Mouse (Mus musculus) G1E-ER4 (cell line): ENCODE measurements around the gene Wnt5b. TPM values are rescaled to one million over a fixed set of nuclear protein-coding genes. Genes with fewer than 3 reads are reported as not detected.

Source experiments
- GATA1 ChIP-seq: IDR thresholded peaks from one replicate; pipeline ENCODE4 v1.8.0; 2012; ENCODE audit warnings: low read length, inconsistent platforms
- polyA plus RNA-seq: library from polyadenylated mRNA; stranded (reverse); fragments of >175 nt; gene quantifications from 2 replicates; pipeline ENCODE4 v1.2.3, GENCODE M21; 2012

Wnt5b gene
- polyA plus RNA-seq, 1 experiment = not detected

GRCm38 (mm10) chr6:119450965-119451943, 92.9 kb downstream of the Wnt5b start:
- no peak for TF ChIP-seq GATA1

DNA sequence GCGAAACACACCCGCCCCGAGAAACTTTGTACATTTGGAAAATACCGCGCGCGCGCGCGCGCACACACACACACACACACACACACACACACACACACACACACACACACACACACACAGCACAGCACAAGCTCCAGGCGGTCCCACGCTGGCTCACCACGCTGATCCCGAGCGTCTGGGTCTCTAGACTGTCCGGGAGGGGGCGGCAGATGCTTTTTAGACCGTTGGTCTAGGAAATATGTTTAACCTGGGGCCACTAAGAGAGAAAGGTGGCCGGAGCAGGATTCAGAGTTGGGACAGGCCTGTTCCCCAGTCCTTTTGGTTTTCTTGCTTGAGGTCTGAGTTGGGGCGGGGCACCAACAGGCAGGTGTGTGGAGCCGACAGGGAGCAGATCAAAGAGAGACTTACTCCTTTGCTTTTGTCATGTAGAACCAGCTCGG, 95.1 kb downstream of the Wnt5b start:
- no peak for TF ChIP-seq GATA1

DNA sequence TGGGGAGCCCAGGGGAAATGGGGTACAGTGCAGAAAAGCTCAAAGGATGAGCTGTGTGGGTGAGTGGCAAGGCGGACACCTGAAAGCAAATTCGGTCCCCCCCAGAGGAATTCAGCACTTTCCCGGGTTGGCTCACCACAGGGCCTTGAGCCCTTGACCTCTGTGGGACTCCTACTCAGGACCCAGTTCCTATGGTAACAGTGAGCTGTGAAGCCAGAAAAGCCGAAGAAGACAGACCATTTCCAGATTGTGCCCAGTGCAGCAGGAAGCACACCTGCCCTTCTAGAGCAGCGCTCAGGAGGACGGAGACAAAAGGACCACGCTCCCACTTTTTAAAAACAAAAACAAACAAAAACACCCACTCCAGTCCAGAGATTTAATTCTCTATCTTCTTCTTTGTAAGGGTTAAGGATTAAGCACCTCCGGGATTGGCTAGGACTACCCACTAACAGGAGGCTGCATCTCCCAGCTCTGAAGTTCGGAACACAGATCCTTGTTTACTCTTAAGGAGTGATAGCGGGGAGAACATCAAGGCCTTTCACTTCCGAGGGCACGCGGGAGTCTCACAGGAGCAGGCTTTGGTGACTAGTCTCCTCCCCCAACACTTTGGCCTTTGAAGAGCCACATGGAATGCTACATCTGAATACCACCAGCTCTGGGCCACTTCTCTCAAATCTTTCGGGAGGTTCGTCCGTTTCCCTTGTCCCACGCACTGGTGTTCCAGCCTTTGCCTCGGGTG, 95.7 kb downstream of the Wnt5b start:
- TF ChIP-seq GATA1 = no peak

DNA sequence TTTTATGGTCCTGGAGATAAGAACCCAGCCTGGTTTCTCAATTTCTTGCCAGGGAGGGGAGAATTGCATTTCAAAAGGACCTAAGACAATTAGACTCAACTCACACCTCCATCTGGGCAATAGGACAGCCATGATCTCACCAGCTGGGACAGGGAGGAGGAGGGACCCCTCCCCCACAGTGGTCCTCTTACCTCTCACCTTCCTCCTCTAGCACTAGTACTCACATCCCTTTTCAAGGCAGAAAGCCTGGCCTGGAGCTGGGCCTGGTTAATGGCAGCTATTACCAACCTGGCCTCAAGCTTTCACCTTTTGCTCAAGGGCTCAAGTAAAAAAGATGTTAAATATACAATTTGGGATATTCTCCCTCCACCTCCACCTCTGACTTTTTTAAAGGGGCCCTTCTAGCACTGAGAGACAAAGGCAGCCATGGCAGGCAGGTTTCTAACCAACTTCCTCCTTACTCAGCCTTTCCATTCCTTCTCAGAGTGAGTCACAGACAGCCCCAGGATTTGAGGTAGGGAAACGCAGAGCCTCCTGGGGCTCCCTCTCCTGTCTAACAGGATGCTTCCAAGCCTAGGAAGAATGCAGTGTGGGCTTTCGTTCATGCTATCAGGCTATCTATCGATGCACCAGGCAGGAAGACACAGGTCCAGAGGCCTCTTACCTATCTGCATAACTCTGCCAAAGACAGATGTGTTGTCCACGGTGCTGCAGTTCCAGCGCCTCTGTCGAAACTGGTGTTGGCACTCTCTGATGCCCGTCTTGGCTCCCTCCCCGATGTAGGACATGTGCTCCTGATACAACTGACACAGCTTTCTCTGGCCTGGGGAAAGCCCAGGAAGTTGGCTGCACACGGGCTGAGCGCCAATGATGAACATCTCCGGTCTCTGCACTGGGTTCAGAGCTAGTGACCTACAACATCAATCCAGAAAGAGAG, 98.2 kb downstream of the Wnt5b start:
- no peak for TF ChIP-seq GATA1

GRCm38 (mm10) chr6:119443742-119444645, 100.2 kb downstream of the Wnt5b start:
- no peak for TF ChIP-seq GATA1

GRCm38 (mm10) chr6:119437894-119438761, 106.0 kb downstream of the Wnt5b start:
- TF ChIP-seq GATA1 = no peak

GRCm38 (mm10) chr6:119434394-119434793, 109.8 kb downstream of the Wnt5b start:
- TF ChIP-seq GATA1 = no peak

DNA sequence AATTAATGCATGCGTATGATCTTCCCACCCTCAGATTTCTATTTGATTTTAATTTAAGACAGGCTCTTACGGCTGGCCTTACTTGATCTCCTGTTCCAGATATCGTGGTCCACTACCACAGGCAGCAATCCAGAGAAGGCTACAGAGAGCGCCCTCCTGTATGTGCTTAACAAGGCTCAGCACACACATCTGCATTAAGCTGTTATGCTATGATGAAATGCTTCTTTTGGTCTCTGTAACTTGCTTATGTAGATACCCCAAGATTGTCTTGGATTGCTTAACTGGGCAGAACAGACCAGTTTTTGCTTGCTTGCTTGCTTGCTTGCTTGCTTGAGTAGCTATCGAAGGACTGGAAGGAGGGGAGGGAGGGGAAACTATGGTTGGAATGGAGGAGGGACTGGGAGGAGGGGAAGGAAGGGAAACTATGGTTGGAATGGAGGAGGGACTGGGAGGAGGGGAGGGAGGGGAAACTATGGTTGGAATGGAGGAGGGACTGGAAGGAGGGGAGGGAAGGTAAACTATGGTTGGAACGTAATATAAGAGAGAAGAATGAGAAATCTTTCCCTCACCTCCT, 112.3 kb downstream of the Wnt5b start:
- no peak for TF ChIP-seq GATA1

- no peak for TF ChIP-seq GATA1
Observed at GRCm38 (mm10) chr6:119430508-119430907, 113.6 kb downstream of the Wnt5b start.

DNA sequence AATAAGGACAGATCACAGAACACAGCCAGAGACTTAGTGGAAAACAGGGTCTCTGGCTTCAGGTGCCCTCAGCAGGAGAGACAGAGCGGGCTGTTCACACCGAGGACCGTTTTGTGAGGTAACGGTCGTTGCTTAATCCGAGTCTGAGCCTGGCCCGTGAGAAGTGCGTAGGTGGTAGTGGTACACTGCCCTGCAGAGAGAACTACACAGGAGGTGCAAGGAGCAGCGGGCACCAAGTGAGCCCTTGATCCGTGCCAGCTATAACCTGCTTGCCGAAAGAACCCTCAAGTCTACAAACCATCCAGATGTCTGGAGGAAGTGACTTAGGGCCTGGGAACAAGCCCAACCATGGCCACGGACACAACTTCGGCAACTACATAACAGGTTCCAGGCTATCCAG, 114.8 kb downstream of the Wnt5b start:
- TF ChIP-seq GATA1 = no peak

GRCm38 (mm10) chr6:119428611-119429010, 115.5 kb downstream of the Wnt5b start:
- no peak for TF ChIP-seq GATA1

DNA sequence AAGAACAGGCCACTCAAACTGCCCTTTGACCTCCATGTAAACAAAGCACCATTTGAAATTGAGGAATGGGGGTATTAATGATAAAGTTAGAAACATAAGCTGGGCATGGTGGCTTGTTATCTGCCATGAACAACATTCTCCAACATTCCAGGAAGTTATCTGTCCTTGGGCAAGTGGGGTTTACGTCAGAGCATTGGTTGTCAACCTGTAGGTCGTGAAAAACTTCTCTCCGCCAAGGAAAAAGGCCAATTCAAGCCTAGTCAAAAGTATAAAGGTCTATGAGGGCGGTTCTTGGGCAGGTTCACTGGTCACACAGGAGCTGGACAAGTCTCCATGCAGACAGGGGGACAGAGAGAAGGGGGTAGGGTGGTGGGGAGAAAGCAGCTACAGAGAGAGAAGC, 123.1 kb downstream of the Wnt5b start:
- no peak for TF ChIP-seq GATA1

DNA sequence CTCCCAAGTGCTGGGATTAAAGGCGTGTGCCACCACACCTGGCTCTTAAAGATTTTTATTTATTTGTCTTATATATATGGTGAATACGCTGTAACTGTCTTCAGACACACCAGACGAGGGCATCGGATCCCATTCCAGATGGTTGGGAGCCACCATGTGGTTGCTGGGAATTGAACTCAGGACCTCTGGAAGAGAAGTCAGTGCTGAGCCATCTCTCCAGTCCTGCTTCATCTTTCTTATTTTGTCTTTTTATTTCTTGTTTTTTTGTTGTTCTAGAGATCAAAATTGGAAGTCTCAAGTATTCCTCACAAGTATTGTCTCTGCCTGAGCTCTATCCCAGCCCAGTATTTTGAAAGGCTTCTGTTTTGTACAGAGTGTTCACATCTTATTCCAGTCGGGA, 123.8 kb downstream of the Wnt5b start:
- no peak for TF ChIP-seq GATA1
